Mouse (Mus musculus) ES-Bruce4 (cell line): ENCODE results near the gene Oxtr.

Source experiments
- CTCF ChIP-seq: IDR thresholded peaks from one replicate; pipeline ENCODE4 v1.8.1; 2011; ENCODE audit warnings: low read depth, low read length
- EP300 ChIP-seq: IDR thresholded peaks from 2 replicates; pipeline ENCODE4 v1.6.1; 2011; ENCODE audit warnings: low read depth, low read length; ENCODE audit not compliant: insufficient read depth

DNA sequence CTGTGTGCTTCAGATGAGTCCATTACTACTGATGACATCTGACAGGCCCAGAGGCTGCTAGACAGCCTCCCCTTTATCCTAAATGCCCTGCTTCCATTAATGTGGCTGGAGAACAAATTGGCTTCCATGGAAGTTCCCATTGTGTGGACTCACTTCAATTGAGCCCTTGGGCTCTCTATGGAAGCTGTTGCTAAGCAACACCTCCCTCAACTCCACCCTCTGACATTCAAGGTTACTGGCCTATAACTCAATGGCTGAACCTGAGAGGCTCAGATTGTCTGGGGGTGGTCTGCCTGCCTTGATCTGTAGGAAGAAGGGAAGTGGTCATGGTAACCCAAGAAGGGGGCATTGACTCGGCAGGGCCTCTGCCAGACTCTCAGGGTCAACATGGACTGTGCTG, 26.8 kb upstream of the Oxtr start:
- TF ChIP-seq CTCF (no peak), EP300 (no peak)
